Mouse (Mus musculus): Measurements from ENCODE around the gene Olfr304.
"Not testable (repeated sequence)": the region's sequence is repeated elsewhere in the genome, so short reads cannot be mapped to it uniquely, and the experiment has no call there.

The Olfr304 gene

DNA sequence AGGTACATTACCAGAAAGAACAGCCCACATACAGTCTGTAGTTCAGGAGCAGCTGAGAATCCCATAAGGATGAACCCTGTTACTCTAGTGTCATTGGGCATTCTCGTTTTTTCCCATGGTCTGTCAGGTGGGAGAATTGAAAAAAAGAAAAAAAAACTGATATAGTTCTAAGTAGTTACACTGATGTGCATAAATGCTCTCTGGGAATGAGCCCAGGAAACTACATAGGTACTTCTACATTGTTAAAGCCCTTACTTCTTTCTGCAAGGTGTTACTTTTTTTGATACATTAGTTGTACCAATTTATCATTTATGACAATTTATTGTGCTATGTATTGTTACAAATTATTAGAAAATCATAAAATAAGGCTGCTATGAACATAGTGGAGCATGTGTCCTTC is at the start of gene Olfr304:
Olfr304 (minus strand) TSS at position 101 of the 400 bp plus-strand sequence.
- in situ Hi-C loops (cut with MboI, MseI) = no loop called here

DNA sequence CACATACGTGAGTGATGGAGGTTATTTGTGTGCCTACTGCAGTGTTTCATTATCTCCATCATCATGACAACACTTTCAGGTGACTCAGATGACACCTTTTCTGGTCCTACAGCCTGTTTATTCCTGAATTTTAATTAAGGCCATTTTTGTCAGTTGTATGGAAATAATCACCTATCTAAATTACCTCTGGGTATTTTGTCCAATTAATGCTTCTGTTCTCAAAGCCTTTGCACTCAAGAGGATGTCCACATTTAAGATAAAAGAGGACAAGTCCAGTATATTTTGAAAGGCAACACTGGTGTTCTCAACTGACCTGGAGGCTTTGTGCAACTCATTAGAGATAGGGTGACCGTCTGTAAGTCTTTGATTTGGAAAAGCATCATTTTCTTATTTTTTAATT is 17.1 kb upstream of the Olfr304 start, which contains the start of gene Olfr301:
Olfr301 (plus strand) TSS at position 301 of the 400 bp plus-strand sequence.
- in situ Hi-C loops (cut with MboI, MseI) = loop anchor here in 1 of 2 experiments (10.0 kb wide), 1 partner anchor 1919 kb away; no protein-coding TSS in a partner anchor

DNA sequence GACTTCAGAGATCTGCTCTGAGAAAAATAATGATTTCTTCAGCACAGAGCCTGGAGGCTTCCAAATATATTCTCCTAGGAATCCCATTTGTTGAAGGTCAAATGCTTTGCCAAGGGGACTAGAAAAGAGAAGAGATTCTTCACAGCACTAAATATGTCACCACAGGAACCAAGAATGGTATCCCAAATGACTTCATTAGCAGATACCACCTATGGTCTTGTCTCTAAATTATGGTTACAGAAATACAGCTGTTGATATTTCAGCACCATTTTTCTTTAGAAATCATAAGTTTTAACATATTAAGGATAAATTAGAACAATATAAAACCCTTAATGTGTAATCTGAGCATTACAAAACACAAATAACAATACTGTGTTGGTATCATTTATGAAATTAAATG is 11.2 kb upstream of the Olfr304 start, which contains the start of gene Olfr303:
Olfr303 (minus strand) TSS at position 101 of the 400 bp plus-strand sequence.
- in situ Hi-C loops (cut with MboI, MseI) = no loop called here

DNA sequence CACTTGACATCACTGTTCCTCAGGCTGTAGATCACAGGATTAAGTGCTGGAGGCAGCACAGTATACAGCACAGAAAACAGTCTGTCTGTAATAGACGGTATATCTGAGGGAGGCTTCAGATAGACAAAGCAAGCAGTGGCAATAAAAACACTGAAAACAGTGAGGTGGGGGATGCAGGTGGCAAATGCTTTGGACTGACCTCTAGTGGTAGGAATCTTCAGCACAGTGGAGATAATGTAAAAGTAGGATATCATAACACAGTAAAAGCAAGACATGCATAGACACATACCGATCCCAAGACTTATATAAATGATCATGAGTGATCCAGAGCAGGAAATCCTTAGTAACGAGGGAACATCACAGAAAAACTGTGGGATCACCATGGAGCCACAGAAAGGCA is 689 bp downstream of the Olfr304 start:
- in situ Hi-C loops (cut with MboI, MseI) = no loop called here

DNA sequence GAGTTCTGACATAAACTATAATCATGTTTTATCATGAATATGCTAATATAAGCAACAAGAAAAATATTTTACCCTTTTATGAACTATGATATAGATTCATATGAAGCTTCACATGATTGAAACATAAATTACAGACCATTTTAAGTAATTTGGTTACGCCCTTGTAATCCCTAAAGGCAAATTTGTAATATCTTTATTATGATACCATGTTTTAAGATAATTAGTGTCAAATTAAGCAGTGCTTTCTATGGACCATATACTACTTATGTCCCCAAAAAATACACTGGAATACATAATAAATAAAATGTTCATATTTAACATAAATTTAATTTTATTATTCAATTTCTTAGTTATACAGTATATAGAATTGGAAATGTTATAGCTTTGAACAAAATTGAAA is 19.6 kb downstream of the Olfr304 start, which contains the start of gene Olfr305:
Olfr305 (minus strand) TSS at position 101 of the 400 bp plus-strand sequence.
- in situ Hi-C loops (cut with MboI, MseI) = loop anchor here (10.0 kb wide), 2 partner anchors 902 to 1322 kb away; no protein-coding TSS in a partner anchor

DNA sequence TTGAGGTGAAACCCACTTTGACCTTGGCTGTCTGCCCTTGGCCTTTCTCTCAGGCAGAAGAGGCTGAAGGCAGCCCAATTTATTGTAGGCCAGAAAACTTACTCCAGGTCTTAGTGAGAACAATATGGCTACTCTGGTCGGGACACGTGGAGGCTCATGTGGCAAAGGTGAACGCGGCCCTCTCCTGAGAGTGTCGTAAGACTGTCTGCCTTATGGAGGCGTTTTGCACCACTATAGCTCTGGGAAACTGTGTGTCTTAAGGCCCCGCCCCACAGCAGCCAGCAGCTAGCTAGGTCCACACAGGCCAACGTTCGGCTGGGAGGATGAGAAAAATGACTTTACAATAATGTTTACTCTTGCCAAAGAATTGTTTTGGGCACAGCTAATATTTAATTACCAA is 40.2 kb downstream of the Olfr304 start:
- in situ Hi-C loops (cut with MboI, MseI) = not testable (repeated sequence)

DNA sequence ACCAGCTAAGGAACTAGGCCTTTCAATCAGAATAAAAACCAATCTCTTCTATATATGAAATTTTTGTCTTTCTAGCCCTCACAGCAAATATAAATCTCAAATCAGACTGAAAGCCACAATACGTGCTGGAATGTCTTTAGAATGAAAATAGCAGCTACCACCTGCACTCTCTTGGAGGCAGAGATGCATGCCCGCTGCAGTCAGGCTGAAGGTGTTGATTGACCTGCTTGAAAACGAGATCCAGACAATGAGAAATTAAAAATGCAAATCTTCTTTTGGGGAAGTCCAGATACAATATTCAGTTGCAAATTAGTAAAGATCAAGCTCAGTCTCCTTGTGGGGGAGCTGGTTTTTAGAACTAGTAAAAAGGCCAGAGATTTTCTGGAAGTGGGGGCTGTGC is 42.2 kb downstream of the Olfr304 start:
- in situ Hi-C loops (cut with MboI, MseI) = no loop called here

DNA sequence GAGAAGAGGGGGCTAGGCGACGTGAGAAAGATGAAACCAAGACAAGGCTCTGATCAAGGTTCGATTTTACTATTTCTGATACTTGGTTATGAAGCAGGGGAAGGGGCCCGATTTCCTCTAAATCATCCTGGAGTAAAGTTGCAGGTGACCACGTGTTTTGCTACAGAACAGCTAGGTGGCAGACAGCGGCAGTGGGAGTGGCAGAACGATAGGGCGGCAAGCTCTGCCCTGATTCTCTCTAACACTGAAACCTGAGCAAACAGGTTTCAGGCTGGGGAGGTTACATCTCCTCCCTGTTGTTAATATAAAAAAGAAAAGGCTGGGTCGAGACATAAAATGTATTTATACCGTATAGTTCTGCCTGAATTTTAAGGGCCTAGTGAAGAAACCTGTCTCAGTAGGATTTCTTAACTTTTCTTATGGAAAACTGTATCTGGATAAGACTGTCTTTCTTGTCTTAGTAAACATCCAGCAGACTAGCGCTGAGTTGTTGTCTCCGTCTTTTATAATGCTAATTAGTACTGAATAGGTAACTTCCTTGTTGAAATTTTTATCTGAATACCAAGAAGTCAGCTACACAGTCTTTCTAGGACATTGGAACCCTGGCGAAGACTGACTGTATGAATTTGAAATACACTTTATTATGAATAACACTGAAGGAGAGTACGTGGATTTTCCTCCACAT is 43.4 kb downstream of the Olfr304 start:
- in situ Hi-C loops (cut with MboI, MseI) = no loop called here

DNA sequence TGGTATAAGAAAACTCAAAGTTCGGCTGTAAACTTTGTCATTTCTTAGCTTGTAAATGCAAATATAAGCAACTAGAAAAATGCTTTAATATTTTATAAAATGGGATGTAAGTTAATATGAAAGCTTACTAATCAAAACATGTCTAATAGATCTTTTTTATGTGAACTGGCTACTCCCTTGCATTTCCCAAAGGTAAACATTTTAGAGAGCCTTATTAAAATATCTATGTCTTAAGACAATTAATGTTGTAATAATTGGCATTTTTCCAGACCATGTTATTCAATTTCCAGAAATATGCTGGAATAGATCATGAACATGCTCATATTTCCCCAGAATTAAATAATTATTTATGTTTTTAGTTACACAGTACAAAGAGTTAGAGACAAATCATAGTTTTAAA is 49.0 kb downstream of the Olfr304 start, which contains the start of gene Olfr307:
Olfr307 (minus strand) TSS at position 101 of the 400 bp plus-strand sequence.
- in situ Hi-C loops (cut with MboI, MseI) = no loop called here

Measured in T-helper 17 cell (primary cell).